Mouse (Mus musculus) C2C12 (cell line): Measurements from ENCODE around the gene Sorcs2.

ENCODE experiments used
- CEBPB ChIP-seq: IDR thresholded peaks from one replicate; pipeline ENCODE4 v1.6.1; 2011; ENCODE audit warnings: low read depth, mild to moderate bottlenecking, control low read depth, moderate library complexity
- CTCF ChIP-seq: IDR thresholded peaks from one replicate; pipeline ENCODE4 v1.5.1; 2011; ENCODE audit not compliant: control insufficient read depth, insufficient read depth, insufficient read length
- FOSL1 ChIP-seq: IDR thresholded peaks from one replicate; pipeline ENCODE4 v1.8.0; 2011; ENCODE audit warnings: mild to moderate bottlenecking, low read length; ENCODE audit not compliant: poor library complexity, insufficient read depth, severe bottlenecking
- MAX ChIP-seq: IDR thresholded peaks from one replicate; pipeline ENCODE4 v1.6.1; 2011; ENCODE audit warnings: mild to moderate bottlenecking, control low read depth
- MYOD1 ChIP-seq: IDR thresholded peaks from one replicate; pipeline ENCODE4 v1.6.1; 2011; ENCODE audit warnings: low read depth; ENCODE audit not compliant: control insufficient read depth, insufficient read length
- MYOG ChIP-seq: IDR thresholded peaks from one replicate; pipeline ENCODE4 v1.6.1; 2011; ENCODE audit not compliant: control insufficient read depth, insufficient read length; ENCODE audit errors: extremely low read depth
- USF1 ChIP-seq: IDR thresholded peaks from one replicate; pipeline ENCODE4 v1.6.1; 2011; ENCODE audit warnings: low read depth, mild to moderate bottlenecking, control low read depth, moderate library complexity

DNA sequence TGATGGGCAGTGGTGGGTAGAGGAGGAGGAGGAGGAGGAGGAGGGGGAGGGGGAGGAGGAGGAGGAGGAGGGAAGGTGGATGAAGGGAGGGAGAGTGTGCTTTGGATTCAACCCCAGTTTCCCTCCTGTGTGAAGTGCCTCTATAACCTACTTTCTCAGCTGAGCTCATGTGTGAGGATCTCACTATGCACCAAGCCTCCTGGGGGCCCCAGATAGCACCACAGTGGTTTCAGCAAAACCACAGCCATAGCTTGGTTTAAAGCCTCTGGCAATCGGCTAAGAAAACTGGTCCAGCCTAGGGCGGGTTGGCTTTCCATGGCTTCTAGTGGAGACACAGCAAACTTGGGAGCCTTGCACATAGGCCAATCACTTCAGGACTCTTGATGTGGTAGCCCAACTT is 284.2 kb downstream of the Sorcs2 start:
- TF ChIP-seq CTCF, result no peak
- no peak for TF ChIP-seq CEBPB
- TF ChIP-seq FOSL1, result no peak
- TF ChIP-seq USF1, result no peak
- TF ChIP-seq MAX, result no peak
- no peak for TF ChIP-seq MYOG
- no peak for TF ChIP-seq MYOD1
